Mouse (Mus musculus) heart, embryonic 11.5 days (tissue): ENCODE data around the gene Pde6g. TPM values are rescaled to one million over a fixed set of nuclear protein-coding genes. Genes with fewer than 3 reads are reported as not detected.

Source experiments
- ATAC-seq: fragments of 200-750 bp; cut with Nextera tagmentation; replicated peaks from 2 replicates; pipeline ENCODE4 v1.8.0; 2017; ENCODE audit warnings: moderate library complexity; ENCODE audit not compliant: insufficient number of reproducible peaks, low FRiP score, low TSS enrichment
- H3K27ac ChIP-seq: fragments of 300-500 bp; sonication (generic); 2 replicates; pipeline ENCODE4 v1.5.1; 2014; ENCODE audit warnings: mild to moderate bottlenecking, low read depth, low read length
- H3K27me3 ChIP-seq: fragments of 300-500 bp; sonication (generic); 2 replicates; pipeline ENCODE4 v1.6.1; 2014; ENCODE audit warnings: mild to moderate bottlenecking, low read length, mixed read lengths; ENCODE audit not compliant: control insufficient read depth, insufficient read depth
- H3K36me3 ChIP-seq: fragments of 300-500 bp; sonication (generic); 2 replicates; pipeline ENCODE4 v1.6.1; 2014; ENCODE audit warnings: mild to moderate bottlenecking, low read length, moderate library complexity, mixed read lengths; ENCODE audit not compliant: control insufficient read depth, insufficient read depth
- H3K4me1 ChIP-seq: fragments of 300-500 bp; sonication (generic); 2 replicates; pipeline ENCODE4 v1.6.1; 2014; ENCODE audit warnings: low read length; ENCODE audit not compliant: control insufficient read depth, insufficient read depth
- H3K4me2 ChIP-seq: fragments of 300-500 bp; sonication (generic); 2 replicates; pipeline ENCODE4 v1.6.1; 2014; ENCODE audit warnings: mild to moderate bottlenecking, moderate library complexity
- H3K4me3 ChIP-seq: fragments of 300-500 bp; sonication (generic); 2 replicates; pipeline ENCODE4 v1.5.1; 2014; ENCODE audit warnings: low read depth, low read length
- H3K9ac ChIP-seq: fragments of 300-500 bp; sonication (generic); 2 replicates; pipeline ENCODE4 v1.6.1; 2014; ENCODE audit warnings: mild to moderate bottlenecking, low read depth, low read length, moderate library complexity
- H3K9me3 ChIP-seq: fragments of 300-500 bp; sonication (generic); replicated peaks from 2 replicates; pipeline ENCODE4 v1.6.1; 2016; ENCODE audit warnings: low read length; ENCODE audit not compliant: control insufficient read depth
- WGBS: fragments of 180-500 bp; shearing (Covaris S2); extraction: QIAGEN DNeasy Blood & Tissue Kit; methylation state at CpG from one replicate; pipeline ENCODE4 v1.1.7; 2014; ENCODE audit not compliant: insufficient replicate concordance; 5-methylcytosine and 5-hydroxymethylcytosine counted together
- polyA plus RNA-seq: library from polyadenylated mRNA; unstranded; fragments of >200 nt; fragmentation: Nextera tagmentation; extraction: Ambion mirVana; gene quantifications from 2 replicates; pipeline ENCODE4 v1.2.1, GENCODE M21; 2014

Pde6g gene
- polyA plus RNA-seq, 1 experiment from 2014 or later: 0.24 TPM

DNA sequence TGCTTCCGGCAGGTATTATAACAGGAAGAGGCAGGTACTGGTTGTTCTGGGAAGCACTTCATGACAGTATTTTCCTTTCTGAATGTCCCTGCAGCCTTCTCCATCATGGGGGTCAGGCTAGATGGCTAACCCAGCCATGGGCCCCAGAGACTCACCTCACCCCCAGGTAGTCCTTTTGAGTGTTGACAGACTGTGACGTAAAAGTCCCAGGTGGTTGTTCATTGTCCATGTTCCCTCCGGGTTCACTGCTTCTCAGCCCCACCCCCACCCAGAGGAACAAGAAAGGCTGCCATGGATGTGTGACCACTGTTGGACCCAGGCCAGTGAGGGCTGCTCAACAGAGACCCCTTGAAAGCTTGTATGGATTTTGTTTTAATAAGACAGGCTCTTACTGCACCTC lies 40.1 kb upstream of the Pde6g start:
- Histone ChIP-seq H3K27me3 (no peaks in the 10 kb centered on the region), H3K4me3 (peak overlapping the region; percentile 91; the same call in 1 of the 2 replicates), H3K9ac (peak overlapping the region; percentile 84; the same call in 1 of the 2 replicates), H3K27ac (no peak overlapping the region), H3K4me1 (peaks cover 20% of the 10 kb centered on the region), H3K4me2 (peak overlapping the region; percentile 93), H3K9me3 (no peaks in the 10 kb centered on the region), H3K36me3 (peaks cover 21% of the 10 kb centered on the region)
- WGBS: 70% methylated on average over 3 of the region's 3 CpGs
- no peak for ATAC-seq

DNA sequence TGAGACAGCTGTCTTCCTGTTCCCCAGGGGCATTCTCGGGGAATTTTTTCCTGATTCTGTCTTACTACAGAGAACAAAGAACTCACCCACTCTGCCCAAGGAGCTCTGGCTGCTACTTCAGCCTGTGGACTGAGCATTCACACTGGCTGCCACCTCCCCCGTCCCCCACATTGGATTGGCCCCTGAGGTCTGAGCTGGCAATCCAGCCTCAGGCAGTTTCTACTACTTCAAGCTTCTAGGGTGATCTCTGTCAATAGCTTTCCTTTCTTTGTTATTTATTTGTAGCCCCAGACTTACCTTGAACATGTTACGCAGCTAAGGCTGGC lies 39.5 kb upstream of the Pde6g start:
- ATAC-seq: no peak
- peaks cover 20% of the 10 kb centered on the region for H3K4me1 ChIP-seq
- peak overlapping the region; percentile 86 for H3K27ac ChIP-seq
- peaks cover 26% of the 10 kb centered on the region for H3K36me3 ChIP-seq
- H3K4me2 ChIP-seq: peak overlapping the region; percentile 93
- no peaks in the 10 kb centered on the region for H3K27me3 ChIP-seq
- 32% methylated on average over 3 of the region's 3 CpGs for WGBS
- H3K9ac ChIP-seq: peak overlapping the region; percentile 84
- peak overlapping the region; percentile 91 for H3K4me3 ChIP-seq
- H3K9me3 ChIP-seq: no peaks in the 10 kb centered on the region

DNA sequence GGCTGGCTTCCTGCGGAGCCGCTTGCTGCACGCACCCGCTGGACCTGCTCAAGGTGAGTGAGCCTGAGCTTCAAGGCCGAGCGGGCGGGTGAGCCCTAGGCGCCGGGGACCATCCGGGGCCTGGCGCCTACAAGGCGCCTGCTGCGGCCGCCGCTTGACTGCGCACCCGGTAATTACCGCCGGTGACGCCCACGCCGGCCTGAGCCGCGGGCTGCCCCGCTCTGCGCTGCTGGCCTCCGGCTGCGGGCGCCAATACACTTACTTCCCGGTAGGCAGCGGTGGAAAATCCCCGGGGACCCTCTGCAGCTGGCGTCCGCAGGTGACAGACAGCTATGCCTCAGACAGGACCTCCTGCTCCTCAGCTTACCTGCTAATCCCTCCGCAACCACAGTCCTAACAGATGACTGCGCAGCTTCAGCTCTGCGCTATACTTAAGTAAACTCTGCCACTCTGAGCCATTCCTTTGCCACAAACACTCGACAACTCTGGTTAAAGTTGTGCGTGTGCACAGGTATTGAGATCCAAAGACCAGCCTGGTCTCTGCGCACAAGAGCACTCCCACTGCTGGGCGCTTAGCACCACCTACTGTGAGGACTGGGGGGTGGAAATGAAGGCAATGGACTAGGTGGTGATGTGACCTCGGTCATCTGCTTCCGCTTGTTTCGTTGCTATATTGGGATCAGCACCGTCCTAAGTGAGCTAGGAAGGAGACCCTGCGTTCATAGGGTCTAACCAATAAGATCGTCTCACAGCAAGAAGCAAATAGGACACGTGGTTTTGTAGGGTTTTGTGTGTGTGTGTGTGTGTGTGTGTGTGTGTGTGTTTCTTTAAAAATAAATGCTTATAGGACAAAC lies 39.0 kb upstream of the Pde6g start:
- Histone ChIP-seq H3K9me3 (no peaks in the 10 kb centered on the region), H3K27me3 (no peaks in the 10 kb centered on the region), H3K36me3 (peaks cover 30% of the 10 kb centered on the region), H3K27ac (peak overlapping the region; percentile 86), H3K4me2 (peak overlapping the region; percentile 93), H3K4me3 (peak overlapping the region; percentile 91), H3K9ac (peak overlapping the region; percentile 84), H3K4me1 (peaks cover 20% of the 10 kb centered on the region)
- ATAC-seq: peak; percentile 60
- WGBS: under 1% methylated on average over 48 of the region's 48 CpGs

DNA sequence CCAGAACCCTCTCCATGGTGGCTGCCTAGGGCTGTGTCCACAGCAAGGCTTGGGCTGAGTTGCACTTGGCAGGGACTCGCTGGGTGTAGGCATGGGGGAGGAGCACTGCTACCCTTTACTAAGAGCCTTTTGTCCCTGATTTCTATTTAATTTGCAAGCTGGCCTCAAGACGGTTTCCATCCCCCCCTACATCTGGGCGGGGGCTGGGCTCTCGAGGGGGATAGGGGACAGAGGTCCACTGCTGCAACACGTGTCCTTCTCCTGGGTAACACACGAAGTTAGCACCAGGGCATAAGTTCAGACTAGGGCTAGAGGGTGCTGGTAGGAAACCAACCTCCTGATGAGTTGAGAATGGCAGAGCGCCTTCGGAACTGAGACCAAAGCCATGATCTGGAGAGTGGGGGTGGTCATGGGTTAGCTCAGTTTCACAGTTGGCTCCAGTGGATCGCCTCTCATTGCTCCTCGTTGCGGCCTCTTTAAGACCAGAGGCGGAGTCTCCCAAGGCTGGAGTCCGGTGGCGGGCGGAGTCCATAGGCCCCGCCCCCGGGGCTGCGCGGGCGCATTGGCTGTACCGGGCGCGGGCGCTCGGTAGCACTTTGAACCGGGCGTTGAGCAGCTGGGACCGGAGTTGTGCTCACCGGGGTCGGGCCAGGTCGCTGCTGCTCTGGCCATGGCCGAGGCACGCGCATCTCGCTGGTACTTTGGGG lies 38.2 kb upstream of the Pde6g start, which contains the start of gene Slc25a10:
Slc25a10 (plus strand) TSS at position 524 of the 707 bp plus-strand sequence.
- Histone ChIP-seq H3K9me3 (no peaks in the 10 kb centered on the region), H3K27ac (peak within 1 kb of the TSS; percentile 86), H3K36me3 (peaks cover 32% of the 10 kb centered on the region), H3K4me1 (peaks cover 20% of the 10 kb centered on the region), H3K27me3 (no peaks in the 10 kb centered on the region), H3K4me3 (peak within 1 kb of the TSS; percentile 91), H3K9ac (peak within 1 kb of the TSS; percentile 84), H3K4me2 (peak within 1 kb of the TSS; percentile 93)
- peak; percentile 83 for ATAC-seq
- WGBS: under 1% methylated on average over 35 of the region's 35 CpGs

DNA sequence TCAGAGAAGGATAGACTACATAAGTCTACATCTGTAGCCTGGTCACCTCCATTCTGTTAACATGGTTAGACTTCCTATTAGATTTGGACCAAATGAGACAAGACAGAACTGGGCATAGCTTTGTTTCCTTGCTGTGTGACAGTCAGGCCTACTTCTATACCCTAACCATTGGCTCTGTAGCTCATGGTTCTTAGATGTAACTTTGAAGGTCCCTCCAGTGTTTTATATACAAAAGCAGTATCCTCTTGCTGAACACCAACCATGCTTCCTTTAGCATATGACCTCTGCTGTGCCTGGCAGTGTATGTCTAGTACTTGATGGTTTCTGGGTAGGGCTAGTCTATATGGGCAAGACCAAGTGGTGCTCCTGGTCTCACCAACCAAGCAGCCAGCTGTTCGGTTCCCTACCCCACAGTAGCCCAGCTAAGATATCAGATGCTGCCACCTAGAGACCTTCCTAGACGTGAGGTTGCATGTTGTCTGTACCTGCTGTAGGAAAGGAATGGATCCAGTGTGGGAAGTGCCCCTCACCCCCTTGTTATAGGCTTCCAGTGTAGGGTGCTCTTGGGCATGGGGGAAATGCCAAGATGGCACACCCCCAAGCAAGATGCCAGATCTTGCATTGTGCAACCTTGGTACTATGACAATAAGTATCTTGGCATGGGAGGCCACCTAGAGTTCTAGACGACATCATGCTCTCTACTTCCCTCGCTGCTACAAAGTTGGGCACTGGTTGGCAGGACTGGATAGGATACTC lies 37.2 kb upstream of the Pde6g start:
- peaks cover 28% of the 10 kb centered on the region for H3K36me3 ChIP-seq
- no peaks in the 10 kb centered on the region for H3K9me3 ChIP-seq
- WGBS: 34% methylated on average over 4 of the region's 4 CpGs
- no peak for ATAC-seq
- no peak overlapping the region for H3K4me3 ChIP-seq
- H3K9ac ChIP-seq: no peak overlapping the region
- peaks cover 25% of the 10 kb centered on the region for H3K4me1 ChIP-seq
- peak overlapping the region; percentile 93 for H3K4me2 ChIP-seq
- H3K27me3 ChIP-seq: no peaks in the 10 kb centered on the region
- no peak overlapping the region for H3K27ac ChIP-seq

DNA sequence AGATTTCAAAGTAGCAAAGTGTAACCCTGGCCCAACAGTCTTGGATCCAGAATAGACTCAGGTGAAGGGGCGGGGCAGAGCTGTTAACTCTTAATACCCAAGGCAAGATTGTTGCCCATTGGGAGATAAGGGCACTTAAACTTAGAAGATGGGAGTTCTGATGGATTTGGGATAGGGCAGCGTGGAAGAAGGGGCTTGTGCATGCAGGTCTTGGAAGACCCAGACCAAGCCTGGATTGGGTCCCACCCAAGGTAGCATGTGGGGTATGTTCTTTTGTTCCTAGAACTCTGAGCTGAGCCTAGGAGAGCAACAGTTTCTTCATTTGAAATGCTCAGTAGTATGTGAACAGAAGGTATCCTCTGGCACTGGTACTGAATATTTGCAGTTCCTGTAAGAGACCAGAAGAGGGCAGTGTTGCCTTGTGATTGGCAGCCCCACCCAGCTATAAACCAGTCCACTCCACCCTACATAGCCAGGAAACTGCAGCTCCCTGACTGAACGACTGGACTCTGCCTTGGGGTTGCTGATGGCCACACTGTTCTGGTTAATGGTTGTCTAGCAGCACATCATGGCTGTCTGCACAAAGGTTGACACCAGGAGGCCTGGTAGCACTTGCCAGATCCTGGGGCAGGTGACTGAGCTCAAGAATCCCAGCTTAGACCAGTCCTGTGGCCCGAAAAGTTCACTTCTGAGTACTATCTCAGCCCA lies 35.9 kb upstream of the Pde6g start:
- H3K27me3 ChIP-seq: no peaks in the 10 kb centered on the region
- peaks cover 25% of the 10 kb centered on the region for H3K36me3 ChIP-seq
- ATAC-seq: 0 out of 2 replicates have a peak, but pooled peaks have one; percentile 12
- WGBS: 63% methylated on average over 4 of the region's 4 CpGs
- no peak overlapping the region for H3K4me3 ChIP-seq
- no peak overlapping the region for H3K9ac ChIP-seq
- no peak overlapping the region for H3K4me2 ChIP-seq
- H3K27ac ChIP-seq: peak overlapping the region; percentile 30; the same call in 1 of the 2 replicates
- no peaks in the 10 kb centered on the region for H3K9me3 ChIP-seq
- H3K4me1 ChIP-seq: peaks cover 29% of the 10 kb centered on the region

DNA sequence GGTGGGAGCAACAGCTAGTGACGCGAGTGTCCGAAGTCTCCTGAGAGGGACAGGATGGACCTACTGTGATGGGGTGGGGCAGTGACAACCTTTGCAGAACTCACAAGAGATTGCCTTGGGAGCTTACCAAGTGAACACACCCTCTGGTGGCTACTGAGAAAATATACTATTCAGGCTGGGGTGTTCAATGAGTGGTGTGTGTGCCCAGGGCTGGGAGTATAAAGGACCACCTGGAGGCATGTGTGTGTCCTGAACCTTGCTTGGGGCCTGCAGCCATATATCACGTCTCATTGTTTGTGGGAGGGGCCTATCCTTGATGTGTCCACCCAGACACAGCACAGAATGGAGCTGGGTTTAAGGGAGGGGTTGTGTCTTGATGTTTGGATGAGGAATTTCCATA lies 35.2 kb upstream of the Pde6g start:
- no peak overlapping the region for H3K9ac ChIP-seq
- H3K9me3 ChIP-seq: no peaks in the 10 kb centered on the region
- no peak for ATAC-seq
- no peak overlapping the region for H3K4me3 ChIP-seq
- no peak overlapping the region for H3K27ac ChIP-seq
- H3K27me3 ChIP-seq: no peaks in the 10 kb centered on the region
- H3K4me1 ChIP-seq: peaks cover 33% of the 10 kb centered on the region
- WGBS: 76% methylated on average over 4 of the region's 4 CpGs
- no peak overlapping the region for H3K4me2 ChIP-seq
- peaks cover 25% of the 10 kb centered on the region for H3K36me3 ChIP-seq

DNA sequence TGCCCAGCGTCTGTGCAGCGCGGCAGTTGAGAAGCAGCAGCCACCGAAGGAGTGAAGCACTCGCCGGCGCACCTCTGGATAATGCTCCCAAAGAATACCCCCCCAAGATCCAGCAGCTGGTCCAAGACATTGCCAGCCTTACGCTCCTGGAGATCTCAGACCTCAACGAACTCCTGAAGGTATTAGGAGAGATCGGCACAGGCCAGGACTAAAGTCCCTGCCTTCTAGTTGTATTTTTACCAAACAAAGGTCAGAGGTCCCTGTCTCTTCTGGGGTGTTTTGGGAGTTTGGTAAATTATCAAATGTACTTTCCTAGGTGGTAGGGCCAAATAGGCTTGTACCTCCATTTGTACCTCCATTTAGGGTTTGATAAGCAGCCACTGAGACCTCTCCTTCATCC lies 32.0 kb upstream of the Pde6g start:
- Histone ChIP-seq H3K4me1 (peaks cover 18% of the 10 kb centered on the region), H3K36me3 (peaks cover 44% of the 10 kb centered on the region), H3K27me3 (no peaks in the 10 kb centered on the region), H3K9ac (peak overlapping the region; percentile 96), H3K27ac (peak overlapping the region; percentile 61), H3K4me3 (peak overlapping the region; percentile 80), H3K4me2 (peak overlapping the region; percentile 74), H3K9me3 (no peaks in the 10 kb centered on the region)
- 8% methylated on average over 10 of the region's 10 CpGs for WGBS
- ATAC-seq: no peak
